Mouse (Mus musculus) layer of hippocampus, postnatal 10 days (tissue): ENCODE results near the gene Cmtm4. TPM values are rescaled to one million over a fixed set of nuclear protein-coding genes. Genes with fewer than 3 reads are reported as not detected.
A peak's percentile ranks its signal among the peaks of the same experiment; 100 is the strongest.

Experiments used
- DNase-seq, 2 experiments: peaks; one replicate each; pipeline ENCODE4 v3.0.0; 2021; ENCODE audit warnings: low spot score in 2 of 2
- total RNA-seq, 2 experiments: library from RNA; stranded (reverse); gene quantifications; 2 replicates each; pipeline ENCODE4 v1.2.3; 2021

Cmtm4 gene
- total RNA-seq, 2 experiments from 2014 or later, result 56.2 to 60.2 TPM

DNA sequence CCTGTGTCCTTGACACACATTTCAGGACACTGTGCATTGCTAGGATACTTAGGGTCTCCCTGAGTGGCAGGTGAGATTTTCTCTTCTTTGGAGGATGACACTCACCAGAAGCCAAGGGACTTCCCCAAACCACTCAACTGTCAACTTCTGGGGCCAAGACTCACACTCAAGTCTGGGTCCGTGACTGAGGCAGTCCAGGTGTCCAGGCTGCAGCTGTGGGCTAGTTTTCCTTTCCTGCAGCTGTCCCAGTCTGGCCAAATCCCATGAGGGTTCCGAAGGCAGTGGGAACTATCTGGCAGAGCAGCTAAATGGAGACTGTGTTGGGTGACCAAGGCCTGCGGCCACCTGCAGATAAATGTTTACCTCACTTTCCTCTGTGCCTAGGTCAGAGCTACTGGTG lies 16.4 kb upstream of the Cmtm4 start:
- no peak for DNase-seq

- DNase-seq, result no peak
Measured at GRCm38 (mm10) chr8:104411468-104411867, 15.9 kb upstream of the Cmtm4 start.

- DNase-seq, result no peak
Measured at GRCm38 (mm10) chr8:104410628-104411273, 15.1 kb upstream of the Cmtm4 start.

GRCm38 (mm10) chr8:104408328-104409110 lies 12.9 kb upstream of the Cmtm4 start:
- no peak for DNase-seq

DNA sequence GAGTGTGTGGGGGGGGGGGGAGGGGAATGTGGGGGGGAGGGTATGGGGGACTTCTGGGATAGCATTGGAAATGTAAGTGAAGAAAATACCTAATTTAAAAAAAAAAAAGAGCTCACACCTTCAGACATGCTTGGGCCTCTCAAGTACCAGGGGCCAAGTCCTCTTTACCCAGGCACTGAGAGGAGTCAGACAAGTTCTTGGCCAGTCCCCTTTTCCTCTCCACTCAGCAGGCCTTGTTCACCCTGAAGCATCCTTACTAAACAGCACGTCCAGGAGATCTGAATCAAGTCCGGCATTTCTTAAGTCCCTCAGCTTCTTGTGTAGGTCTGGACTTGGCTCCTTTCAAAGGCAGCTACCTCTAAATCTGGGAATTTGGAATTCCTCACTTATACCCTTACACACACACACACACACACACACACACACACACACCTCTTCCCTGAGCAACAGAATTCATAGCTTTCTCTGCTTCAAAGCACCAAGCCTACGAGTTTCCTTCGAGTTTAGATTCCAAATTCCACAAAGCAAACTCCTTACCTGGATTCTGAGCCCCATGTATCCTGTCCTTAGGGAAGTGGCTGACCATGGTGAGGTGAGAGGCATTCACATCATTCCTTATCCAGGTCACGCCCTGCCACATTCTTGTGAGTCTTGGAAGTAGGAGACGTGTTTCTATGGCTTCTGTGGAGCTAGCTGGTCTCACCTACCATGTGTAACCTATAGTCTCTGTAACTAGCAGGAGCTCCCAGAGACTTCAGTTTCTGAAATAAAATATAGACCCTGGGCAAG lies 10.9 kb upstream of the Cmtm4 start:
- no peak for DNase-seq

DNA sequence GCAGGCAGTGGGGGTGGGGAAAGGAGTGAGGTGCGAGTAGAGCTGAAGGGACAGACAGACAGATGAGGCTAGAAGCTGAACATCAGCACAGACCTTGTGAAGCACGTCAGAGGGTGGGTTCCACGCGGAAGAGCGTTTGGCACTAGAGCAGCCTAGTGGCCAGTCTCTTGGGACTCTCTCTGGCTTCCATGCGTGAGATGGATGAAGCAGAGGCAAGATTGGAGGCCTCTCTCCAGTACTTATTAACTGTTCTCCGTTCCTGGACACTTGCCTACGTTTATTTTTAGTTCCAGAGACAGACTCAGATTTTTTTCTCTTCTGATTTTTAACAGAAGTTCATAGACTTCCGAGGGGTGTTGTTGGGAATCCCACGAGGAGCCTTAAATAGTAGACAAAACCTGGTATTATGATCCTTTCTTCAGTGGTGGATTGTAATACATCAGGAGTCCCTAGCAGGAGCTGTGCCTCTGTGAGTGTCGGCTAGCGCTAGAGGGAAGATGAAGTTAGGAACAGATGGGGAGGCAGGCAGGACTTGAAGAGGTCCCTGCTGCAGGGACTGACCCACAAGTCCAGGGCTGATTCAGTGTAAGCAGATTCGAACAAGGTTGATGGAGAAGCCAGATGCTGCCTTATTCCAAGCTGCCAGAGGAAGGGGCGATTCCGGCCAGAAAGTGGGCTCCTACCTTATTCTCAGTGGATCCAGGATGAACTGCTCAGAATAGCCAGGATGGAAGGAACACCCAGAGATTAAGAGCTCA lies 10.0 kb upstream of the Cmtm4 start:
- no peak for DNase-seq

- DNase-seq, result no peak
Measured at GRCm38 (mm10) chr8:104403596-104403995, 8.0 kb upstream of the Cmtm4 start.

DNA sequence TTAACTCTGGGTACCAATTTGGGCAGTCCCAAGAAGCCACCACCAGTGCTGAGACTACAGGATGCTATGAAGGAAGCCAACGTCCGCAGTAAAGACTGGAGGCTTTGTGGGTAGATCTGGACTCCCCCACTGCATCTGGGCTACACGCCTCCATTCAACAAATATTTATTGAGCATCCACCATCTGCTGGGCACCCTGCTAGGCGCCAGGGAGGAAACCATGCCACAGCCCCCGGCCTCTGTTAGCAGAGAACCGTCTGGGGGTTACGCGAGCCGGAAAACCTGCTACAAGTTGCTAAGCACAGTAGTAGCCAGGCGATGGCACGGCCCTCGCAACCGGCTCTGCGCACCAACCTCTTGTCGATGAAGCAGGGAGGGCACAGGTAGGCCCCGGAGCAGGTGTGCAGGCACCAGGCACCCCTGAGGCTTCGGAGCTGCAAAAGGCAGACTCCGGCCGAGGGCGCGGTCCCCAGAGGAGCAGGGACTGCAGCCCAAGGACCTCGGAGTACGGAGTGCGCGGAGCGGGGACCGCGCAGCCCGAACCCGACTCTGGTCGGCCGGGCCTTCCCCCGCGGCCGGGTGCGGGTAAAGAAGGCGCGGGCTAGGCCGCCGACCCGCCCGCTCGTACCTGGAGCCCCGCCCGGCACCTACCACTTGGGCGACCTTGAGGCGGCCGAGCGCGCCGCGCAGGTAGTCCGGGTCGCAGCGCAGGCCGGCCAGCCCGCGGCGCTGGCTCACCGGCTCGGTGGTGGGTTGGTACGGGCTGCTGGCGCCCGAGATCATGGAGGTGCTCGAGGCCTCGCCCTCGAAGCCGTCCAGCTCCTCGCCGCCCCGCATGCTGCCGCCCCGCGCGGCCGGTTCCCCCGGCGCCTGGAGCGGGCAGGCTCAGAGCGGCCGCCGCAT lies 555 bp downstream of the Cmtm4 start:
- DNase-seq, result peak; percentile 47 to 75

GRCm38 (mm10) chr8:104393767-104394166 lies 1.8 kb downstream of the Cmtm4 start:
- no peak for DNase-seq

- DNase-seq, result no peak
Measured at GRCm38 (mm10) chr8:104393139-104393538, 2.5 kb downstream of the Cmtm4 start.

GRCm38 (mm10) chr8:104390245-104390644 lies 5.4 kb downstream of the Cmtm4 start:
- DNase-seq, result no peak

GRCm38 (mm10) chr8:104387980-104388379 lies 7.6 kb downstream of the Cmtm4 start:
- DNase-seq, result no peak

- DNase-seq, result no peak
Measured at GRCm38 (mm10) chr8:104387501-104387900, 8.1 kb downstream of the Cmtm4 start.

- DNase-seq, result no peak
Measured at GRCm38 (mm10) chr8:104386693-104387092, 8.9 kb downstream of the Cmtm4 start.

- no peak for DNase-seq
Measured at GRCm38 (mm10) chr8:104383977-104384376, 11.6 kb downstream of the Cmtm4 start.

DNA sequence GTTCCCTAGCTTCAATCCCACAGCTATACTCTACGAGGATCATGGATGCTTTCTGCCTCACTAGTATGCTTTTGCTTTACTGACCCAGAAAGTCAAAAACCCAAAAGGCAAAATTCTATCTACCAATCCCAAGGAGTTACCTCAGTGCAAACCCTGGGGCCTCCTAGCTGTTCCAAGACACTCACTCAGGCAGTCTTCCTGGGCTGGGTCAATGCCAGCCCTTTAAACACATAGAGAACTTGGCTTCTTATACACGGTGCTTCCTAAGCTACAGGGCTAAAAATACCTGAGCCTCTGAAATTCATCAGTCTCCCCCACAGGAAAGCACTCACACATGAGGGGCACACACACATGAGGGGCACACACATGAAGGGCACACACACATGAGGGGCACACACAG lies 12.3 kb downstream of the Cmtm4 start:
- DNase-seq, result no peak

GRCm38 (mm10) chr8:104380961-104381411 lies 14.6 kb downstream of the Cmtm4 start:
- DNase-seq, result no peak

DNA sequence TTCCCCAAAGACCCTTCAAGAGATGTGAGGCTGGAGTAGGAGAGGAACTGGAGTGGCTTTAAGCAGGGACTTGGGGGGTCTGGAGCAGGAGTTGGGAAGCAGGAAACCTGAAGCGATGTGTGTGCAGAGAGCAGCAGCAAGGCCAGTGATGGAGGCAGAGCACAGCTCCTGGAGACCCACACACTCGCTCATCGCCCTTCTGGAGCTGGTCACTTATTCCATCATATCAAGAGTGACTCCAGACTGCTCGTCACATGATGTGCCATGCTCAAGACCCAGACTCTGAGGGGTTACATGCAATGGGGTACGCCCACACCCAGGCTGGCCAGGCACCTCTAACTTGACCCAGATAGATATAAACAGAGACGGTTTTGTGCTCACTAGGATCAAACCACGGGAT lies 15.3 kb downstream of the Cmtm4 start:
- no peak for DNase-seq

DNA sequence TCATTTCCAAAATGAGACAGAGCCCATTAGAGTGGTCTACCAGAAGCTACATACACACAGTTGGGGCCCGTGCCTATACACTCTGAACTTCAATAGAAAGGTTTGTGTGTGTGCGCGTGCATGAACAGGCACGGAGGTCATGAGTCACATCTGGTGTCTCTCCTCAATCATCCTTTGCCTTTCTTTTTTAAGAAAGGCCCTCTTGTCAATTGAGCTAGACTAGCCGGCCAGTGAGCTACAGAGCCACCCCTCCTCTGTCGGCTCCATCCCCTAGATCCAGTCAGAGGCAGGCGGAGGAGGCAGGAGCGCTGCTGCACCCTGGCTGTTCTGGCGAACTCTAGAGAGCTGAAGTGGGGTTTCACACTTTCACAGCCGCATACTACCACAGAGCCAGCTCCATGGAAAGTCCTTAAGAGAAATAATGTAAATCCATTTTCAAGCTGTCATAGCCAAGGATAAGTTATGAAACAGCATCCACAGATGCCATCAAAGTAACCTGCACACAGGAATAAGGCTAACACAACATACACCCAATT lies 16.2 kb downstream of the Cmtm4 start:
- DNase-seq, result no peak

DNA sequence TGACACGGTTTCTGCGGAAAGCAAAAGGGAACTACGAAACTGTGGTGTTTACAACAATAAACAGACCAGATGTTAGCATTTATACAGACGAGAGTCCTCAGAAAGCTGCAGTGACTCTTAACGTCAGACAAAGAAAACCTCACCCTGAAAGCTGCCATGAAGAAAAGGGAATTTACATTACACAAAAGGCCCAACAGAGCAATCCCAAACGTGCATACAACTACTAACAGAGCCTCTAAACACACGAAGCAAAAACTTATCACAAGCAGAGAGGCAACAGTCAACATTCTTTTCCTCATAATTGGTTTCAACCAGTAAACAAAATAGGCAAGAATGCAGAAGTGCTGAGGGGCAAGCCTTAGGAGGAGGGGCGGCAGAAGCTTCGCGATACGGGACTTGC lies 18.9 kb downstream of the Cmtm4 start:
- DNase-seq, result no peak
